Mouse (Mus musculus) embryo, embryonic 10.5 days (tissue): ENCODE data around the gene Dzank1.

Experiments used
- DNase-seq: peaks from one replicate; pipeline ENCODE4 v3.0.0-alpha.2; 2015; ENCODE audit warnings: low spot score

The Dzank1 gene

GRCm38 (mm10) chr2:144465876-144466575 lies 61.2 kb downstream of the Dzank1 start:
- no peak for DNase-seq

DNA sequence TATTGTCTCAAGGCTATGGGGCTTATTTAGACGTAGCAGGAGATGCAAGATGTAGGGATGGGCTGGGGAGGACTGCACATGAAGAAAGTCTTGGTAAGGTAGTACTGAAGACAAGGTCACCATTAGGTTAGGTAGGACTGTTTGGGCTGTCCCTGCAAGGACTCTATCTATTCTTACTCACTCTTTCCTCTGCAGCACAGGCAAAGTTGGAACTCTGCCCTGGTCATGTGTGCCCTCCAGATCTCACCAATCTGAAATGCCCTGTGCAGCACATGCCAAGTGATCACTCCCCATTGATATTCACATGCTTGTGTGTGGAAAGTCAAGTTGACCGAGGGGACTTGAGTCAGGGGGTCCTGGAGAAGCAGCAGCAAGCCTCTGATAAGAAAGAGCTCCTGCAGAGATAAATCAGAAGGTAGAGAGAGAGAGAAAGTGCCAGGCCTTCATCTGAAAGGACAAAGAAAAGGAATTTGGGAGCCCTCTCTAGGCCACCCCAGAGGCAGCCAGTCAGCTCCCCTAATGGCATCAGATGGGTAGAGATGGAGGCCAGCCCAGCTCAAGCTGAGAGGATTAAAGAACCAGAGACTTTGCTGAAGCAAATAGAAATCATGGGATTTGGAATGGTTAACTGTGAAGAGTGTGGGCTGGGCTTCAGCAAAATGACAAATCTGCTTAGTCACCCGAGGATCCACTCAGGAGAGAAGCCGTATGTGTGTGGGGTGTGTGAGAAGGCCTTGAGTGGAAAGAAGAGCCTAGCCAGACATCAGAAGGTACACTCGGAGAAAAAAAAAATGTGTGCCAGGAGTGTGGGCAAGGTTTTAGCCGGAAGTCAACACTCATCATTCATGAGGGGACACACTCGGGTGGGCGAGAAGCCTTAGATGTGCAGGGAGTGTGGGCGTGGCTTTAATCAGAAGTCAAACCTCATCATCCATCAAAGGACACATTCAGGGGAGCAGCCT lies 62.1 kb downstream of the Dzank1 start:
- DNase-seq = no peak

GRCm38 (mm10) chr2:144464182-144464581 lies 63.0 kb downstream of the Dzank1 start:
- no peak for DNase-seq

DNA sequence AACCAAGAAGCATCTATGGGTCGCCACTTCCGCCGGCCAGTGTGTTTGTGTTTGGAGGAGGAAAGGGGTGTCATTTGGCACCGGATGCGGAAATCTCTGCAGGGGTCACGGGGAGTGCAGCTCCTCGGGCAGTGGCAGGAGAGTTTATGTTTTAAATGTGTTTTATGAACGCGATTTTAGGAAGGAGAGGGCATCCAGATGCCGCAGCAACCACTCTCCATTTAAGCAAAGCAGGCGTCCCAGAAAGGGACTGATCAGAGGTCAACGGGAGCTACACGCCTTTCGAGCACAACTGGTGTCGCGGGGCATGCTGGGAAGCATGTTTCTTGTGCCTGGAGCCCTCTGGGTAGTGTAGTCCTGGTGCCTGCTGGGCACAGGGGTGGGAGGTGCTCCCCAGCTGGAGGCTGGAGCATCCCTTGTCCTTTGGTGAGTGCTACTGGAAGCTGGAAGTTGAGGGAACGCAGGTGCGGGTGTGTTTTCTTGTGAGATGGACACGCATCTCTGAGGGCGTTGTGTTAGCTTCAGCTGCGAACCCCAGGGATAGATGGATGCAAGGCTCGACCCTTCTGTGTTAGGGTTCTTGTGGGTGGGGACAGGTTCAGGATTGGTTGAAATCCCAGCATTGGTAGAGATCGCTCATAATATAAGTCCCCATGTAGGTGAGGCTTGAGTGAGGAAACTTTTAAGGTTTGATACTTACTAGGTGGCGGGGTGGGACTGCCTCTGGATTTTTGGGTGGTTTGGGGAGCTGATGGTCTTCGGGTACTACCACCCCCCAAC lies 68.0 kb downstream of the Dzank1 start:
- peak; percentile 90 for DNase-seq

GRCm38 (mm10) chr2:144458355-144458754 lies 68.9 kb downstream of the Dzank1 start:
- DNase-seq = no peak

DNA sequence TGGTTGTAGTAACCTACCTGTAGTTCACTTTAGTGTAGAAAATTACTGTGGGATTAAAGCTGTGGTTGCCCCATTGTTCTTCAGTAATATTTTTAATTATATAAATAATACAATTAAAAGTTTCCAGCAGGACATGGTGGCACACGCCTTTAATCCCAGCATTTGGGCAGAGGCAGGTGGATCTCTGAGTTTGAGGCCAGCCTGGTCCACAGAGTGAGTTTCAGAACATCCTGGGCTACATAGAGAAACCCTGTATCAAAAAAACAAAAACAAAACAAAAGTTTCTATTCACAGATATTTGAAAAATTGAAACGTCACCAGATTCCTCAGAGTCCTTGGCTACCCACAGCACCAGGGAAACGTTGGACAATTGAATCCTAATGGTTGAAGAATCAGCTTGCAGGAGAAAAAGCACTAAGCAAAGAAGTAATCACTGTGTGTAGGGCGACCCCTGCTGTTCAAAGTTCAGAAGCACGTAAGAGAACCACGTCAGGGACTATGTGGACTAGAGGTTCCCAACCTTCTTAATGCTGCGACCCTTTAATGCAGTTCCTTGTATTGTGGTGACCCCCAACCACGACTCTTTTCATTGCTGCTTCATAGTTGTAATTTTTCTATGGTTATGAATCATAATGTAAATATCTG lies 74.7 kb downstream of the Dzank1 start:
- DNase-seq = peak; percentile 93

DNA sequence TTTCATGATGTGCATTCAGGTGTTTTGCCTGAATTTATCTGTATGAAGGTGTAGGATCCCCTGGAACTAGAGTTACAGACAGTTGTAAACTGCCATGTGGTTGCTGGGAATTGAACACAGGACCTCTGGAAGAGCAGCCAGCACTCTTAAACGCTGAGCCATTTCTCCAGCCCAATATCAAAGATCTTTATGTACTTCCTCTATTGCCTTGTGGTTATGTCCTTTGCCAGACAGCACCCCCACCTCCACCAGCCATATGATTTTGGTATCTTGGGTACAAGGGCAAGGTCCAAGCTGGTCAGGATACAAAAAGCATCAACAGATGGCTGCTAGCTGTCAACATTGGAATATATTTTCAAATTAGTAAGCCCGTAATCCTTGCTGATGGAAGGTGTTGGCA lies 76.8 kb downstream of the Dzank1 start:
- no peak for DNase-seq

GRCm38 (mm10) chr2:144446360-144446999 lies 80.7 kb downstream of the Dzank1 start:
- DNase-seq = no peak

DNA sequence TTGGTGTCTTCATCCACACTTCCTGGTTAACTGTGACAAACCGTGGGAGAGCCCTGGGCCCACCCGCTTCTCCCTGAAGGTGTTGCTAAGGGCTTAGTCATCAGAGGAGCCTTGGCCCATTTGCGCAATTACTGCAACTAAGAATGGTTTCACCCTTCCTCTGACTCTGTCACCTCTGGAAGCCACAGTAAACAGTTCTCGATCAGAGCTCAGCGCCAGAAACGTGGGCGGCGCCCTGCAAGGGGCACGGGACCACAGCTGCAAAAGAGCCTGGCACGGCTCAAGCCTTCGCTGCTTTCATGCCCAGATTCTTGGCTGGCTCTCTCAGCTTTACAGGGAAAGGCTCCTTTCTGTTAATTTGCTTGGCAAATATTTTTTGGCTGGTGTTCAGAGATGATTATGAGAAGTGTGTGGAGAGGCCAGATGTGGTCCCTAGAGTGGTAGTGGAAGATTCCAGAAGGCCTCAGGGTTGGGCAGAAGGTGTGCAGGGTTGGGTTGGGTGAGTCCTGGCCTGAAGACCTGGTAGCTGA lies 85.8 kb downstream of the Dzank1 start:
- no peak for DNase-seq

GRCm38 (mm10) chr2:144439191-144439700 lies 88.0 kb downstream of the Dzank1 start:
- DNase-seq = no peak

- DNase-seq = no peak
Observed at GRCm38 (mm10) chr2:144438424-144438823, 88.8 kb downstream of the Dzank1 start.

GRCm38 (mm10) chr2:144435679-144436078 lies 91.5 kb downstream of the Dzank1 start:
- no peak for DNase-seq

DNA sequence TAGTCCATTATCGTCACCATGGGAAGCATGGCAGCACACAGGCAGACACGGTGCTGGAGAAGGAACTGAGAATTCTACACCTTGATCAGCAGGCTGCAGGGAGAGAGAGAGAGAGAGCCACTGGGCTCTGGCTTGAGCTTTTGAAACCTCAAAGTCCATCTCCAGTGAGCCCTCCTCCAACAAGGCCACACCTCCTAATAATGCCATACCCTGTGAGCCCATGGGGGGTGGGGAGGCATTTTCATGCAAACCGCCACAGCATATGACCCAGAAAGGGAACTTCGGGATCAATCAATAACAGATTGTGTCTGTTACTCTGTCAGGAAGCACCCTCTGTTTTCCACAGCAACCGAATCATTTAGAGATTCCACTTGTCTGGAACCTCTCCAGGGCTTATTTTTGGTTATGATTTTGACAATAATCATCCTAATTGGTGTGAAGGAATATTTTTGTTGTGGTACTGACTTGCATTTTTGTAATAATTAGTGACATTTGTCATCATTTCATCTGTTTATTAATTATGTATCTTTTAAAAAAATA lies 95.9 kb downstream of the Dzank1 start:
- DNase-seq = no peak

DNA sequence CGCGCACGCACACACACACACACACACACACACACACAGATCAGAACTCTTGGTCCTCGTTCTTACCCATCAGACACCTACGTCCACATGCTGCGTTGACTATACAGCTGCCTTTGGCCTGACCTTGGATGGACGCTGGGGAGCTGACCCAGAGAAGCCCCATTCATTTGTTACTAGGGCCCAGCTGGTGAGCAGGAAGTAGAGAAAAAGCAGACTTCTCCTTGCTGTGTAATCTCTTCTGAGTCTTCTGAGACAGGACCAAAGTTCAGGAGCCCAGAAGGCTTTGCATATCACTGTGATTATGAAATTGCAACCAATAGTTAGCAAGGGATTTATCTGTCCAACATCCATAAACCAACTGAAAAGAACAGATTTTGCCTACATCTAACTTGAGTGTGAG lies 98.0 kb downstream of the Dzank1 start:
- no peak for DNase-seq

DNA sequence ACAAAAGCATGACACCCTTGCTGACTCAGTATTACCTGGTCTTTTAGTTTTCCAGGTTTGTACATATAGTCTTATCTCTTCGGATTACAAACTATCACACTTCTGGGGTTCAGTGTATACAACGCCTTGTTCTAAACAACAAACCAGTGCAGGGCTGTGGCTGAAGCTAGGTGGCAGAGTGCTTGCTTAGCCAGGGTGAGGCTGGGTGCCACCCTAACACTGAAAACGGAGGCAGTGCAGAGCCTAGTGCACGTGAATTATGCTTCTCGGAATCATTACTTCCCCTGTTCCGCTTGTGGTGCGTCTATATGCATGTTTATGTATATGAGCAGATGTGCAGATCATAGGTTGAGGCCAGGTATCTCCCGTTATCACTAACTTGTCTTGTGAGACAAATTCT lies 98.6 kb downstream of the Dzank1 start:
- no peak for DNase-seq

DNA sequence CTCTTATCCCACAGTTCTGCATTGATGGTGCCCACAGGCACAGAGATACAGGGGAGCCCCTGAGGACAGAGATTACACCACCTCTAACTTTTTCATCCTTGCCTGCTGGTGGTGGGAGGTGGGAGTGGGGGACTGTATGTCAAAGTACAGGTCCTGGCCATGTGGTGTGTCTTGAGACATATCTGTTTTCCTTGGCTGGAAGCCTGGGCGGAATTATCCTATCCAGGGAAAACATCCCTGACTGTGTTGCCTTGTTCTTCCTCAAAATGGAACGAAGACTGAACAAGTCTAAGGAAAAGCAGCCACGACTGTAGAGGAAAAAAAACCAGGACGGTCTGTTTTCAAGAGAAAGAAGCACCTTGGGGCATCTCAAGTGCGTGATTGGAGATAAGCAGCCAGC lies 99.4 kb downstream of the Dzank1 start:
- DNase-seq = no peak

DNA sequence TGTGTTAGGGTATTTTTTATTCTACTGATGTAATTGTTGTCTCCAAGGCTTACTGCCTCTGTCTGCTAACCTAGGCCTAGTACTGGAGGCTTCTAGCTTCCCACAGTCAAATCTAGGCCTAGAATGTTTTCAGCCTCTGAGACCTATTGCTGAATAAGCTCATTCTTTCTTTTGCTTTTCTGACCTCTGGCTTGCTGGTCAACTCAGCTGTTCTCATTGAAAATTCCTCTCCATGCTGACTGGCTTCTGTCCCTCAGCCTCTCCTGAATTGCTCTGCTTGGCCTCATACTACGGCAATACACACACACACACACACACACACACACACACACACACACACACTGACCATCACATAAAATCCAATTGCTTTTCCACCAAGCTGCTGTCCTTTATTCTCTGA lies 101.5 kb downstream of the Dzank1 start:
- no peak for DNase-seq

DNA sequence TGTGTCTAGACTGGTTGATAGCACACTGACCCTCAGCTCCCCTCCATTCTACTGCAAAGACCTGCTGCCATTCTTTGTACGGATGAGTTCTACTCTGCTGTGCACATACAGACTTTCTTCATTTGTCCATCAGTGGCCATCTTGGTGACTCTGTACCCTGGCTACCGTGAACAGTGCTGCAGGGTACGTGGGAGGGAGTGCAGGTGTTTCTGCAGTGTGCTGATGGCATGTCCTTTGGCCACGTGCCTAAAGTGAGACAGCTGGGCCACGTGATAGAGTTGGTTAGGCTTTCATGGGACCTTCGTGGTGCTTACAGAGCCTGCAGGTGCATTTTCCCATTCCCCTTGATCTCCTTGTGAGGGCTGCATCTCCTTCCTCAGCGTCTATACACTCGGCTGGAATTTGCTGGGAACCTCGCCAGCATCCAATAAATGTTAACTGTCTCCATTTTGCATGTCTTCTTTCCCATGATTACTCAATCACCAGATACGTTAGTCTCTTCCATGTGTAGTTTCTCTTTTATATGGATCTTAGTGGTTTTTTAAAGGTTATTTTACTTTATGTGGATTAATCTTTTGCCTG lies 105.0 kb downstream of the Dzank1 start:
- DNase-seq = no peak
